Mouse (Mus musculus): Measurements from ENCODE around the gene Pgam1. TPM values are rescaled to one million over a fixed set of nuclear protein-coding genes. Genes with fewer than 3 reads are reported as not detected.
A peak's percentile ranks its signal among the peaks of the same experiment; 100 is the strongest.

Gene Pgam1
- total RNA-seq, 2 experiments from 2014 or later, result 539 to 569 TPM

DNA sequence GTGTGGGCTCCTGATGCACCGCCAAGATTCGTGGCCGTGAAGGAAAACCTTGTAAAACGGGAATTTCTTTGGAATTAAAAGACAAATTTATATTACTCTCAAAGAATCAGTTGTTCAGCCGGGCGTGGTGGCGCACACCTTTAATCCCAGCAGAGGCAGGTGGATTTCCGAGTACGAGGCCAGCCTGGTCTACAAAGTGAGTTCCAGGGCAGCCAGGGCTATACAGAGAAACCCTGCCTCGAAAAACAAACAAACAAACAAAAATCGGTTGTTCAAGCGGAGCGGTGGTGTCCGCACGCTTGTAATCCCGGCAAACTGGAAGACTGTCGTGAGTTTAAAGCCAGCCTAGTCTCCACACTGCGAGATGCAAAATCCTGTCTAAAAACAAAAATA, 15.4 kb upstream of the Pgam1 start:
- H3K4me3 ChIP-seq, result peak overlapping the region; percentile 91
- DNase-seq (ENCODE audit: extremely low spot score in 1 of 2, low spot score in 2 of 2), result no peak
- TF ChIP-seq CTCF (IDR thresholded peaks at IDR 0.05), result no peak
- peak overlapping the region; percentile 50 for H3K27ac ChIP-seq
- intact Hi-C loops (cut with DNase I), result loop anchor here (5.0 kb wide), 1 partner anchor 131 kb away; no protein-coding TSS in a partner anchor

DNA sequence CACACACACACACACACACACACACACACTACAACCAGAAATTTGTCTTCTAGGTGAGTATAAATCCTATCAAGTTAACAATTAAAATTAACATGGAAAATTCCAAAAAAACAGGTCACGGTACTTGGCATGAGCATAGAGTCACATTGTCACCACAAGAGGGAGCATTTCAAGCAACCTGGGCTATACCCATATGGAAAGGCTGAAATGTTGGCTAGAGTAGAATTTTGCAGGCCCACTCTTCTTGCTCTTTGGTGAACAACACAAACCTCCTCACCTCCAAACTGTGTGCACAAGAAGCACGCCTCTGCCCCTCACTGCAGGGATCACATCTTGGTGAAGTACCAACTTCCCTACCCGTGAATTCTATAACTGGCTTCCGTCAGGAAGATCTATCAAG, 12.9 kb upstream of the Pgam1 start:
- no peak overlapping the region for H3K4me3 ChIP-seq
- TF ChIP-seq CTCF (IDR thresholded peaks at IDR 0.05), result peak; percentile 67
- intact Hi-C loops (cut with DNase I), result loop anchor here (5.0 kb wide), 1 partner anchor 128 kb away; no protein-coding TSS in a partner anchor
- no peak for DNase-seq (ENCODE audit: extremely low spot score in 1 of 2, low spot score in 2 of 2)
- no peak overlapping the region for H3K27ac ChIP-seq

DNA sequence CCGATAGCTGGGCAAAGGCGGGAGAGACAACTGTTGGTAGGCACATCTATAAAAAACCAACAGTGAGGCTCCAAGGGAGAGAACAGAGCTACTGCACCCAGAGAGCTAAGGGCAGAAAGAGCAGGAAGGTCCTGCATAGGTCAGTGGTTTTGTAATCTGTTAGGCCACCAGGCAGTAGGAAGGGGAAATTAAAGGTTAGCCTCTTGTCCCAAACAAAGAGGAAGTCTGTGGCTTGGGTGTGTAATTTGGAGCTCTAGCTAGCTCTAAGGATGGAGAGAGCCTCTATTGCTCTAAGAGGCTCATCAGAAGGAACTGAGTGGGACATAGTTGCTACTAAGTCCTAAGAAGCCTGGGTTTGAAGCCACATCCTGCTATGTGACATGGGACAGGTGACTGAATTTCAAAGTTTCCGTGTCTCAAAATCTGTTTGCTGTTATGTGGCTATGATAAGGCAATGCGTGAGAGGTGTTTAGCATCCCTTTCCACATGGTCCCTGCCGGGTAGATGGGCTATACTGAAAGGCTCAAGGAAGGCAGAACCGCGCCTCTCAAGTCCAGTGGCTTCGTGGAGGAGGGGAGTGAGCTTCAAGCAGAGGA, 11.1 kb upstream of the Pgam1 start:
- Histone ChIP-seq H3K27ac (no peak overlapping the region), H3K4me3 (no peak overlapping the region)
- no peak for TF ChIP-seq CTCF (IDR thresholded peaks at IDR 0.05)
- intact Hi-C loops (cut with DNase I), result no loop called here
- no peak for DNase-seq (ENCODE audit: extremely low spot score in 1 of 2, low spot score in 2 of 2)

DNA sequence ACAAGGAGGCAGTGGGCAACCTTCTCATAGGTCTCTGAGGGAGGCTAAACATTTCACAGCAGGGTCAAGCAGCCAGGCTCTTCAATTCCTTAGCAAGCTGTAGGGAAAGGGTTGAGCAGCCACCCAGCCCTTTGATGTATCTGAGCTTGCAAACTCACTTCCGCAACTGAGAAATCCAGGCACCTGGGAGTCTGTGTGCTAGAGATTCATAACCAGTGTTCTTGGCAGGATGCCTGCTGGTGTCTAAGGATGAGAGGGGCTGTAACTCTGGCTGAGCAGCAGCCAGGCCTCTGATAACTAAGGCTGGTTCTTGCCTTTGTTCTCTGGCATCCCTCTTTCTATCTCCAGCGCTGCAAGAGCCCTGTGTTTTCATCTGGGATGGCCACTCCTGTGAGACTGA, 10.0 kb upstream of the Pgam1 start:
- H3K27ac ChIP-seq, result no peak overlapping the region
- no peak for TF ChIP-seq CTCF (IDR thresholded peaks at IDR 0.05)
- H3K4me3 ChIP-seq, result no peak overlapping the region
- DNase-seq (ENCODE audit: extremely low spot score in 1 of 2, low spot score in 2 of 2), result no peak
- intact Hi-C loops (cut with DNase I), result no loop called here

DNA sequence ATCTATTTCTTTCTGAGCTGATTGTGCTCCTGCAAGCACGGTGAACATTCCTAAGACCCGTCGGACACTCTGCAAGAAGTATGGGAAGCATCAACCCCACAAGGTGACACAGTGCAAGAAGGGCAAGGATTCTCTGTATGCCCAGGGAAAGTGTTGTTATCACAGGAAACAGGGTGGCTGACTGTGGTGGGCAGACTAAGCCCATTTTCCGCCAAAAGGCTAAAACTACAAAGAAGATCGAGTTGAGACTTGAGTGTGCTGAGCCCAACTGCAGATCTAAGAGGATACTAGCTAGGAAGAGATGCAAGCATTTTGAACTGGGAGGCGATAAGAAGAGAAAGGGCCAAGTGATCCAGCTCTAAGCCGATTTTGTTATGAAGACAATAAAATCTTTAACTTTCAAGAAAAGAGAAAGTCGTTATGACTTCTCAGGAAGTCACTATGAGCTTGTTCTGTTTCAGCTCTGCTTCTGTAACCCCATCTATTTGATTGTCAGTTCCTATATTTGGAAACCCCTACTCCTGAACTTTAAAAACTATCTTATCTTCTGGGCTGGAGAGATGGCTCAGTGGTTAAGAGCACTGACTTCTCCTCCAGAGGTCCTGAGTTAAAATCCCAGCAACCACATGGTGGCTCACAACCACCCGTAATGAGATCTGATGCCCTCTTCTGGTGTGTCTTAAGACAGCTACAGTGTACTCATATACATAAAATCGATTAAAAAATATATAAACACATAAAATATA, 8.7 kb upstream of the Pgam1 start:
- intact Hi-C loops (cut with DNase I), result no loop called here
- DNase-seq (ENCODE audit: extremely low spot score in 1 of 2, low spot score in 2 of 2), result no peak
- Histone ChIP-seq H3K27ac (no peak overlapping the region), H3K4me3 (no peak overlapping the region)
- no peak for TF ChIP-seq CTCF (IDR thresholded peaks at IDR 0.05)

DNA sequence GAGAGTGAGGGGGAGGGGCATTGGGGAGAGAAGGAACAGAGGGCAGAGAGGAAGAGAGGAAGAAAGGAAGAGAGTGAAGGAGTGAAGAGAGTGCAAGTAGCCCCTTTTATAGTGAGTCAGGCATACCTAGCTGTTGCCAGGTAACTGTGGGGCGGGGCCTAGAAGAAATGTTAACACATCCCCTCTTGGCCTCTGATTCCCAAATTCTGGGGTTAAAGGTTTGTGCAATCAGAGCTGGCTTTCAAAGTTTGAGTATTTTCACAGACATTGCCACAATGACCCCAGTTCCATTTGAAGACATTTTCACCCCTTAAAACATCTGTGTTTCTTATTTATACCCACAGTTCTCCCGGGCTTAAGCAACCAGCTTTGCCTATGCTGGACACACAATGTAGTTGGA, 6.5 kb upstream of the Pgam1 start:
- no peak for DNase-seq (ENCODE audit: extremely low spot score in 1 of 2, low spot score in 2 of 2)
- no peak overlapping the region for H3K4me3 ChIP-seq
- no peak for TF ChIP-seq CTCF (IDR thresholded peaks at IDR 0.05)
- no peak overlapping the region for H3K27ac ChIP-seq
- intact Hi-C loops (cut with DNase I), result no loop called here

DNA sequence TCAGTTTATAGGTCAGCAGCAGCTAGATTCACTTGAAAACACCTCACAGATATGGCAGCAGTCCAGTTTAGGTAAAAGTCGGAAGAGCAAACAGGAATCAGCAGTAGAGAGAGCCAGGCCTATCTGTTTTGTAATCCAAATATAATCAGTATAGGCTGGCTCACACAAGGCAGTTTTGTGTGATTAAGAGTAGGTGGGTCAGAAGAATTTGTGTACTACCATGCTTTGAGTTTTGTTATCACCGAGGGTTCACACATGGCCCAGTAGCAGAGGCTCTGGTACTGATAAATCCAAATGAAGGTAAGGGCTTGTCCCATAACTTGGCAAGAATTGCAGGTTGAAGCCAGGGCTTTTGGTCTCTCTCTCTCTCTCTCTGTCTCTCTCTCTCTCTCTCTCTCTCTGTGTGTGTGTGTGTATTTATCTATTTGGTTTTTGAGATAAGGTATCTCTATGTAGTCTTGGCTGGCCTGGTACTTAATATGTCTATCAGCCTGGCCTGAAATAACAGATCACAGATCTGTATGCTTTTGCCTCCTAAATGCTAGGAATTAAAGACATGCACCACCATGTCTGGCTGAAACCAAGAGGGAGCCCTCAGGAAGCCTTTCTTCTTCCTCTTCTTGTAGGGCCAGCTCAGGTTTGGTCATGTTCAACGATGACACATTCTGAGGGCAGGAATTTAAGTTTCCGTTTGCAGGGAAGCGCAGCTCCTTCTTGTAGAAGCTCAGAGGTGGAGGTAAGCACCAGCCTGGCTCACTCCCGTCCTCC, 5.2 kb upstream of the Pgam1 start:
- H3K4me3 ChIP-seq, result no peak overlapping the region
- TF ChIP-seq CTCF (IDR thresholded peaks at IDR 0.05), result no peak
- no peak for DNase-seq (ENCODE audit: extremely low spot score in 1 of 2, low spot score in 2 of 2)
- intact Hi-C loops (cut with DNase I), result no loop called here
- H3K27ac ChIP-seq, result no peak overlapping the region

- TF ChIP-seq CTCF (IDR thresholded peaks at IDR 0.05), result no peak
- no peak overlapping the region for H3K27ac ChIP-seq
- intact Hi-C loops (cut with DNase I), result no loop called here
- DNase-seq (ENCODE audit: extremely low spot score in 1 of 2, low spot score in 2 of 2), result no peak
- H3K4me3 ChIP-seq, result no peak overlapping the region
These were observed 4.5 kb upstream of the Pgam1 start for GRCm38 (mm10) chr19:41907079-41907760.

GRCm38 (mm10) chr19:41908736-41909135, 3.0 kb upstream of the Pgam1 start:
- TF ChIP-seq CTCF (IDR thresholded peaks at IDR 0.05), result no peak
- no peak for DNase-seq (ENCODE audit: extremely low spot score in 1 of 2, low spot score in 2 of 2)
- intact Hi-C loops (cut with DNase I), result no loop called here
- Histone ChIP-seq H3K27ac (no peak overlapping the region), H3K4me3 (no peak overlapping the region)

DNA sequence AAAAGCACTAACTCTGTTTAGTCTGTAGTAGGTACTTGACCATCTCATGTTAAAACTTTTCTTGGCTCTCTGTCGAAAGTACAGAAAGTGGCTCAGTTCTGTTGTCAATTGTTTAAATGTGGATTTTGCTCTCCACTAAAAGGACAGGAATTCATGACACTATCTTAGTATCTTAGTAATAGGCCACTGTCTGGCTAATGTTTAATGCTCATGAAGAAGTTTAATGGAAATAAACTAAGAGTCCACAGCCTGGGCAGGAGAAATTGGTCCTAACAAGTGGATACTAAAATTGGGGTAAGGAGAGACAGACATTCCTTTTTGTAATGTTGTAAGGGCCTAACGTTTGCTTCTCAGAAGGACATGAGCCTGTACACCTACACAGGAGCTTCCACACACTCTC, 1.3 kb upstream of the Pgam1 start:
- intact Hi-C loops (cut with DNase I), result no loop called here
- no peak overlapping the region for H3K27ac ChIP-seq
- no peak overlapping the region for H3K4me3 ChIP-seq
- TF ChIP-seq CTCF (IDR thresholded peaks at IDR 0.05), result no peak
- DNase-seq (ENCODE audit: extremely low spot score in 1 of 2, low spot score in 2 of 2), result no peak

DNA sequence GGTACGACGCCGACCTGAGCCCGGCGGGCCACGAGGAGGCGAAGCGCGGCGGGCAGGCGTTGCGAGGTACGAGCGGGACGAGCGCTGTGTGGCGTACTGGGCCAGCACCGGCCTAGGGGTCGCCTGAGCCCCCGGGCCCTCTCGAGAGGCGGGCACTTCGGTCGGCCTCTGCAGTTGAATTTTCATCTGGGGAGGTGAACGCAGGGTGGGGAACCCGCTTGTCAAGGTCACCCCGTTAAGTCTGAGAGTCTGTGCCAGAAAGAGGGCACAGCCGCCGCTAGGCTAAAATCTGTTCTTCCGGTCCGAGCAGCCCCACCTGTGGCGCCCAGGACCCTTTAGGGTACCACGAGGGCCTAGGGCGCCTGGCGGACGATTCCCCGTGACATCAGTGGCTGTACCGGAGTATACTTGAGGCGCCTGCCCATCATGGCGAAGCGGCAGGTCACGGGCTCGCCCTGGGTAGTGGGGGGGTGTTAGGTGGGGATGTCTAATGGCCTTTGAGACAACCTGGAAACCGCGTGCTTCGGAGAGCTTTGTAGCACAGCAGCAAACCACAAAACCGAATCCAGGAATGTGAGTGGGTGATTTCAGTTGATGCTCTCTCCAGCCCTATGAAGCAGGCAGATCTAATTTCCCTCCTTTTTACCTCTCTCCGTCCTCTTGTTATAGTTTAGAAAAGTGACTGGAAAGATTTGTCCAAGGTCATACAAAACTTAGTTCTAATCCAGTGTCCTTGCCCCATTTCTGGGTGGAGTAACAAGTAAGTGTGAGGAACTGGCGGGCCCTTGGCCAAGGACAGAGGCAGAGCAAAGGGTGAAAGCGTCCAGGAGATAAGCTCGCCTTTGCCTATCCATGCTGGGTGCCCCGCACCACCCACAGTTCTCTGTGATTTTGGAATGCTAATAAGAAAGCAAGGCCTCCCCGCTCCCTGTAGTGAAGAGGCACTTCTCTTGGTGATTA, 678 bp downstream of the Pgam1 start:
- peak overlapping the region; percentile 99 for H3K4me3 ChIP-seq
- intact Hi-C loops (cut with DNase I), result no loop called here
- DNase-seq (ENCODE audit: extremely low spot score in 1 of 2, low spot score in 2 of 2), result peak; percentile 27 to 35
- TF ChIP-seq CTCF (IDR thresholded peaks at IDR 0.05), result no peak; the same call in none of the 2 replicates
- H3K27ac ChIP-seq, result peak overlapping the region; percentile 96
